Comparison of ENCODE assay signal across 11 mouse cellular contexts in the genomic region with DNA sequence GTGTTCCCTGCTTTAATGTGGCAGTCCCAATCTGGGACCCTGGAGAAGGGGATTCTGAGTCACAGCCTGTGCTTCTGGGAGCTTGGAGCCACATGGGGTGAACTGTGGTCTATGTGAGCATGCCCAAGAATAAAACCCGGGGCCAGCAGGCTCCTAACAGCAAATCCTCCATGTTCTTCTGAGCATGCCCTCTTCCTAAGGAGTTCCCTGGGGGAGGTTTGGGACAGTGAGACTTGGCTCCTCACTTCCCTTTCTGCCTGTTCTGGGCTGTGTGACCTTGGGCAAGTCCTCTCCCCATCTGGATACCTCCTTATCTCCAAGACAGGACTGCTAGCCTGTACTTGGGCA. TPM values are rescaled to one million over a fixed set of nuclear protein-coding genes. Genes with fewer than 3 reads are reported as not detected.
DNase-seq lines count a peak whose midpoint lies in the region; ATAC-seq and TF ChIP-seq lines count a peak whose summit lies in the region.
"Had no signal": no experiment of that assay in that cellular context is flagged by ENCODE, and none has a peak within 500 bp of the region (broad histone marks: within the 10 kb centered on the region; RNA-seq: fewer than 3 reads in every experiment).

No protein-coding gene starts in this region.

- intact Hi-C loops in heart, postnatal 25 days (cut with DNase I) = no loop called here

- no peak overlapping the region for H3K4me2 ChIP-seq in heart, embryonic 11.5 days
- no peak overlapping the region for H3K4me2 ChIP-seq in lung, postnatal 0 days (replicated peaks; ENCODE audit: low read depth, low read length)

- no peaks in the 10 kb centered on the region for H3K27me3 ChIP-seq in heart, embryonic 11.5 days (ENCODE audit: control insufficient read depth, insufficient read depth, low read length)
- no peaks in the 10 kb centered on the region for H3K27me3 ChIP-seq in lung, postnatal 0 days (replicated peaks; ENCODE audit: insufficient read depth, low read length)
- H3K27me3 ChIP-seq in limb, embryonic 10.5 days (ENCODE audit: low read depth, poor library complexity, severe bottlenecking) = no peaks in the 10 kb centered on the region

- no peaks in the 10 kb centered on the region for H3K9me3 ChIP-seq in heart, embryonic 11.5 days (replicated peaks; ENCODE audit: control insufficient read depth, low read length)
- no peaks in the 10 kb centered on the region for H3K9me3 ChIP-seq in lung, postnatal 0 days (ENCODE audit: low read length)
- no peaks in the 10 kb centered on the region for H3K9me3 ChIP-seq in limb, embryonic 10.5 days (replicated peaks)

- peaks cover 93% of the 10 kb centered on the region for H3K4me1 ChIP-seq in heart, embryonic 11.5 days (ENCODE audit: control insufficient read depth, insufficient read depth, low read length)
- H3K4me1 ChIP-seq in lung, postnatal 0 days (ENCODE audit: insufficient read depth, low read depth, low read length) = peaks cover 66% of the 10 kb centered on the region
- H3K4me1 ChIP-seq in limb, embryonic 10.5 days = peaks cover 93% of the 10 kb centered on the region

- no peak for TF ChIP-seq EP300 in lung, postnatal 0 days (IDR thresholded peaks at IDR 0.05)

- no peak overlapping the region for H3K4me3 ChIP-seq in heart, embryonic 11.5 days (ENCODE audit: low read depth, low read length)
- H3K4me3 ChIP-seq in lung, postnatal 0 days (ENCODE audit: low read depth, low read length) = no peak overlapping the region
- no peak overlapping the region for H3K4me3 ChIP-seq in limb, embryonic 10.5 days

- 32% methylated on average over 1 of the region's 1 CpGs for WGBS in heart, embryonic 11.5 days (ENCODE audit: insufficient replicate concordance)
- WGBS in lung, postnatal 0 days = 42% methylated on average over 1 of the region's 1 CpGs
- WGBS in limb, embryonic 10.5 days = 19% methylated on average over 1 of the region's 1 CpGs

- H3K9ac ChIP-seq in heart, embryonic 11.5 days (ENCODE audit: low read depth, low read length) = no peak overlapping the region
- H3K9ac ChIP-seq in lung, postnatal 0 days (replicated peaks; ENCODE audit: low read depth) = no peak overlapping the region
- H3K9ac ChIP-seq: liver, embryonic 14.5 days had no signal

- no peak for DNase-seq in heart, postnatal 25 days (ENCODE audit: low spot score)
- no peak for DNase-seq in lung, postnatal 0 days (ENCODE audit: low spot score)
- no peak for DNase-seq in lung, postnatal 14 days
- DNase-seq in limb, embryonic 10.5 days (ENCODE audit: low spot score) = no peak
- no peak for DNase-seq in urinary bladder, postnatal 10 days (ENCODE audit: low spot score)
- DNase-seq in spleen, postnatal 4 days (ENCODE audit: low spot score in 2 of 2) = no peak
- no peak for DNase-seq in frontal cortex, postnatal 10 days (ENCODE audit: low spot score in 2 of 2)

- no peak for ATAC-seq in heart, embryonic 11.5 days (replicated peaks; ENCODE audit: insufficient number of reproducible peaks, low FRiP score, low TSS enrichment)
- ATAC-seq in lung, postnatal 0 days = no peak

- peak overlapping the region; percentile 73 for H3K27ac ChIP-seq in heart, embryonic 11.5 days (ENCODE audit: low read depth, low read length)
- peak overlapping the region; percentile 72 for H3K27ac ChIP-seq in lung, postnatal 0 days (ENCODE audit: low read length)
- H3K27ac ChIP-seq in limb, embryonic 10.5 days = peak overlapping the region; percentile 76
- H3K27ac ChIP-seq: liver, embryonic 14.5 days had no signal

- no peak for TF ChIP-seq CTCF in lung, postnatal 0 days (IDR thresholded peaks at IDR 0.05)

- H3K36me3 ChIP-seq in heart, embryonic 11.5 days (ENCODE audit: control insufficient read depth, insufficient read depth, low read length) = no peaks in the 10 kb centered on the region
- no peaks in the 10 kb centered on the region for H3K36me3 ChIP-seq in lung, postnatal 0 days (ENCODE audit: insufficient read depth, low read length)
- H3K36me3 ChIP-seq in limb, embryonic 10.5 days = peaks cover 4% of the 10 kb centered on the region; the same call in 1 of the 2 replicates

RNA-seq across cellular contexts. Expression of a gene that starts 12.4 kb away (rescaled TPM):
- polyA plus RNA-seq in heart, embryonic 11.5 days (2014; fragmentation: Nextera tagmentation; extraction: Ambion mirVana) = 55.5 and 56.4 TPM in 2 replicates
- 100 to 1,000 TPM; 249 to 297 TPM for total RNA-seq in heart, postnatal 25 days (2021)
- 20.2 and 25.3 TPM in 2 replicates for polyA plus RNA-seq in lung, postnatal 0 days (2015; fragmentation: Nextera tagmentation; extraction: Ambion mirVana)
- polyA plus RNA-seq in limb, embryonic 10.5 days (2016; fragmentation: Nextera tagmentation; extraction: Ambion mirVana) = 20.8 and 23.3 TPM in 2 replicates

RNA-seq across cellular contexts. Expression of a gene that starts 27.9 kb away (rescaled TPM):
- not detected in 2 replicates for polyA plus RNA-seq in heart, embryonic 11.5 days (2014; fragmentation: Nextera tagmentation; extraction: Ambion mirVana)
- not detected for total RNA-seq in heart, postnatal 25 days (2021)
- not detected in 2 replicates for polyA plus RNA-seq in lung, postnatal 0 days (2015; fragmentation: Nextera tagmentation; extraction: Ambion mirVana)
- polyA plus RNA-seq in limb, embryonic 10.5 days (2016; fragmentation: Nextera tagmentation; extraction: Ambion mirVana) = not detected in 2 replicates
- total RNA-seq: gastrocnemius, adult 18-20 months; midbrain, postnatal 0 days had no signal
- polyA plus RNA-seq: liver, embryonic 14.5 days; midbrain, postnatal 0 days had no signal

RNA-seq across cellular contexts. Expression of a gene that starts 50.6 kb away (rescaled TPM):
- not detected in 2 replicates for polyA plus RNA-seq in heart, embryonic 11.5 days (2014; fragmentation: Nextera tagmentation; extraction: Ambion mirVana)
- not detected for total RNA-seq in heart, postnatal 25 days (2021)
- not detected in 2 replicates for polyA plus RNA-seq in lung, postnatal 0 days (2015; fragmentation: Nextera tagmentation; extraction: Ambion mirVana)
- polyA plus RNA-seq in limb, embryonic 10.5 days (2016; fragmentation: Nextera tagmentation; extraction: Ambion mirVana) = not detected in 2 replicates
- total RNA-seq: midbrain, postnatal 0 days had no signal
- polyA plus RNA-seq: midbrain, postnatal 0 days had no signal
